Mouse (Mus musculus): ENCODE results near the gene Fam111a.

Fam111a gene

GRCm38 (mm10) chr19:12613646-12614045 is 68.1 kb downstream of the Fam111a start:
- DNase-seq (ENCODE audit: low spot score): no peak

DNA sequence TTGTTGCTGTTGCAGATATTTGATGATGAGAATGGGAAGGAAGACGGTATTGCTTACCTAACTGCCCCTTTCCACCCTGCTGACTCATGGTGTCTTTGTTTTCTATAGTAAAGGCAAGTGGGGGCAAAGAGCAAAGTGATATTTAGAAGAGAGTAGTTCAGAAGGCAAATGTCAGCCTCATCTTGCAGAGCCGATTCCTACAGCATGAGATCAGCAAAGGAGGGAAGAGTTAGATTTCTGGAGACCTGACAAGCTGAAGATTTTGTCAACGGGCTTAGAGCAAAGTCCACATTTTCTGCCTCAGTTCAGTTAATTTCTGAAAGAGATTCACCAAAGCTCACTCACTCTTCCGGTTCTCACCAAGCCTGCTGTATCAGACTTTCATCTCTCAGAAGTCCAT is 87.6 kb downstream of the Fam111a start, which contains the start of gene Glyat:
Gene Glyat (plus strand): TSS at position 133 of the 400 bp plus-strand sequence.
- no peak for DNase-seq (ENCODE audit: low spot score)

DNA sequence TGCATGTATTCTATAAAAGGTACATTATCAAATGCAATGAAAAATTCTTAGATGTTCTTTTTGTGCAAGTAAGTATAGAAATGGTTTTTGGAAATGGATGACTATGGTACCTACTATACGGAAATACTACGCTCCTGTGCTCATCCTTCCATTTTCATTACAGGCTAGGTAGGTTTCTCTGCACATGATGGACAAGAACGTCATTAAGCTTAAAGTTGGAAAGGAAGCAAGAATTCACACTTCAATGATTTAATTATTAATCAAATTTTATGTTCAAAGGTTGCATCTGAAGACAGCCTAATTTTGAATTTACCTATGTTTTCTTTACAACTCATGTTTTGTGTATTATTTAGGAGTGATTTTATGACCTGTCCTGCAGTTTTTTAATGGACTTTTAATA is 88.7 kb downstream of the Fam111a start:
- DNase-seq (ENCODE audit: low spot score): no peak

- no peak for DNase-seq (ENCODE audit: low spot score)
Observed at GRCm38 (mm10) chr19:12634963-12635362, 89.4 kb downstream of the Fam111a start.

DNA sequence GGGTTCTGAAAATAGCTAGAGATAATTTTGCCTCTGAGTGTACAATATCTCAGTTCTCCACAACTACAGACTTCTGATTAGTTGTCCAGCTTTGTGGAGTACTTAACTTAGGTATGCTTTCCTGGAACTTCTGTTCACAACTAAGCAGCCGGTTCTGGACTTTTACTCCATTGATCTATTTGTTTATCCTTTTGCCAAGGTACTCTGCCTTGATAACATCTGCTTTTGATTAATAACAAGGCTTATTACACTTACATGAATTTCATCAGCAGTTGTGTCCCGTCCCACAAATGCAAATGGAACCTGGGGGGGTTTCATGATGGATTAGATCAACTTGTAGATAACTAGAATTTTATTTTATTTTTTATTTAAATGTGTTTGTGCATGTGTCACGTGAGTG is 91.3 kb downstream of the Fam111a start:
- DNase-seq (ENCODE audit: low spot score): no peak

GRCm38 (mm10) chr19:12638049-12638448 is 92.5 kb downstream of the Fam111a start:
- DNase-seq (ENCODE audit: low spot score): no peak
